Mouse (Mus musculus) intestine, embryonic 15.5 days (tissue): ENCODE data around the gene Pcdh9. TPM values are rescaled to one million over a fixed set of nuclear protein-coding genes. Genes with fewer than 3 reads are reported as not detected.

ENCODE experiments used
- ATAC-seq: fragments of 200-750 bp; cut with Nextera tagmentation; 2 replicates; pipeline ENCODE4 v1.8.0; 2017; ENCODE audit warnings: moderate TSS enrichment, moderate library complexity
- H3K27ac ChIP-seq: fragments of 300-500 bp; sonication (generic); 2 replicates; pipeline ENCODE4 v1.5.1; 2015; ENCODE audit warnings: mild to moderate bottlenecking, inconsistent platforms
- H3K27me3 ChIP-seq: fragments of 300-500 bp; sonication (generic); replicated peaks from 2 replicates; pipeline ENCODE4 v1.6.1; 2015; ENCODE audit warnings: inconsistent platforms
- H3K36me3 ChIP-seq: fragments of 300-500 bp; sonication (generic); 2 replicates; pipeline ENCODE4 v1.6.1; 2015; ENCODE audit warnings: inconsistent platforms
- H3K4me1 ChIP-seq: fragments of 300-500 bp; sonication (generic); replicated peaks from 2 replicates; pipeline ENCODE4 v1.6.1; 2015; ENCODE audit warnings: inconsistent platforms
- H3K4me2 ChIP-seq: fragments of 300-500 bp; sonication (generic); replicated peaks from 2 replicates; pipeline ENCODE4 v1.6.1; 2015; ENCODE audit warnings: mild to moderate bottlenecking, inconsistent platforms
- H3K4me3 ChIP-seq: fragments of 300-500 bp; sonication (generic); replicated peaks from 2 replicates; pipeline ENCODE4 v1.5.1; 2015; ENCODE audit warnings: inconsistent platforms
- H3K9ac ChIP-seq: fragments of 300-500 bp; sonication (generic); 2 replicates; pipeline ENCODE4 v1.6.1; 2015; ENCODE audit warnings: inconsistent platforms
- H3K9me3 ChIP-seq: fragments of 300-500 bp; sonication (generic); 2 replicates; pipeline ENCODE4 v1.6.1; 2016; ENCODE audit warnings: inconsistent platforms
- WGBS: fragments of 180-500 bp; shearing (Covaris S2); methylation state at CpG from one replicate; pipeline ENCODE4 v1.1.7; 2015; 5-methylcytosine and 5-hydroxymethylcytosine counted together
- polyA plus RNA-seq: library from polyadenylated mRNA; unstranded; fragments of >200 nt; fragmentation: Nextera tagmentation; extraction: Ambion mirVana; gene quantifications from 2 replicates; pipeline ENCODE4 v1.2.1, GENCODE M21; 2015

Gene Pcdh9
- polyA plus RNA-seq, 1 experiment from 2014 or later, result 15.6 TPM

GRCm38 (mm10) chr14:93762855-93763254 lies 127.6 kb downstream of the Pcdh9 start:
- H3K4me1 ChIP-seq, result no peaks in the 10 kb centered on the region
- H3K4me2 ChIP-seq, result no peak overlapping the region
- no peaks in the 10 kb centered on the region for H3K9me3 ChIP-seq
- H3K27me3 ChIP-seq, result no peaks in the 10 kb centered on the region
- no peak overlapping the region for H3K4me3 ChIP-seq
- WGBS, result 83% methylated on average over 2 of the region's 2 CpGs
- H3K9ac ChIP-seq, result no peak overlapping the region
- ATAC-seq, result no peak
- no peak overlapping the region for H3K27ac ChIP-seq
- no peaks in the 10 kb centered on the region for H3K36me3 ChIP-seq

DNA sequence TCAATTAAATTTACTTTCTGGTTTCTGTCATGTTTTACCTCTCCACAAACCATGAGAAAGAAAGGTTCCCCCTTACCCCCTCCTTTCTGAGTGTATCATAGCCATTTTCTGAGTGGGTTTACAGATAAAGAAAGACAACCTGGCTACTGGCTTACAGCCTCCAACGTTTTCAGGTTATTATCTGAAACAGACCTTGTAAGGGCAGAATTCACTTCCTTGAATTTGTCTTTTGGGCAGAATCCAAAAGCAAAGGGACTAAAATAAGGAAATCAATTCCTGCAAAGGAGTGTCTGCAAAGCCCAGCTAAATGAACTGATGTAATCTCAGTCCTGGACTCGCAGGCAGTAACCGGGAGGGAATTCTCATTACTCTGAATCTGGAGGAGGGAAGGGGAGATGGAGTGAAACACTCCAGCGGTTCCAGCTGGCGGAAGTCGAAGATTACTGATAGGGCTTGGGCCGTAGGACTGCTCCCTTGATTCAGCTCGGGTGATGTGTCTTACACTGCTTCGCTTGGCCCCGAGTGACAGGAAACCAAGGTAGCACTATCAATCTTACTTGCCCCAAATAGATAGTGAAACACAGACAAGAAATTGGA lies 156.3 kb downstream of the Pcdh9 start:
- Histone ChIP-seq H3K36me3 (no peaks in the 10 kb centered on the region), H3K4me3 (no peak overlapping the region), H3K4me2 (no peak overlapping the region), H3K27me3 (no peaks in the 10 kb centered on the region), H3K9ac (no peak overlapping the region), H3K4me1 (no peaks in the 10 kb centered on the region), H3K9me3 (no peaks in the 10 kb centered on the region), H3K27ac (no peak overlapping the region)
- 41% methylated on average over 10 of the region's 10 CpGs for WGBS
- peak; percentile 31; the same call in 1 of the 2 replicates for ATAC-seq

- Histone ChIP-seq H3K4me2 (no peak overlapping the region), H3K4me3 (no peak overlapping the region), H3K4me1 (no peaks in the 10 kb centered on the region), H3K9ac (no peak overlapping the region), H3K9me3 (no peaks in the 10 kb centered on the region), H3K27ac (no peak overlapping the region), H3K27me3 (no peaks in the 10 kb centered on the region), H3K36me3 (no peaks in the 10 kb centered on the region)
- 35% methylated on average over 1 of the region's 1 CpGs for WGBS
- no peak for ATAC-seq
These were observed 164.7 kb downstream of the Pcdh9 start for GRCm38 (mm10) chr14:93725798-93726197.

GRCm38 (mm10) chr14:93719208-93719607 lies 171.3 kb downstream of the Pcdh9 start:
- Histone ChIP-seq H3K4me2 (no peak overlapping the region), H3K27me3 (no peaks in the 10 kb centered on the region), H3K27ac (no peak overlapping the region), H3K4me1 (no peaks in the 10 kb centered on the region), H3K9me3 (no peaks in the 10 kb centered on the region), H3K36me3 (no peaks in the 10 kb centered on the region), H3K4me3 (no peak overlapping the region), H3K9ac (no peak overlapping the region)
- ATAC-seq, result no peak
- WGBS, result 63% methylated on average over 1 of the region's 1 CpGs

- Histone ChIP-seq H3K27ac (no peak overlapping the region), H3K27me3 (no peaks in the 10 kb centered on the region), H3K9me3 (no peaks in the 10 kb centered on the region), H3K36me3 (no peaks in the 10 kb centered on the region), H3K4me1 (no peaks in the 10 kb centered on the region), H3K4me2 (no peak overlapping the region), H3K4me3 (no peak overlapping the region), H3K9ac (no peak overlapping the region)
- ATAC-seq, result no peak
- WGBS, result 61% methylated on average over 12 of the region's 12 CpGs
These were observed 177.1 kb downstream of the Pcdh9 start for GRCm38 (mm10) chr14:93713250-93713935.

- Histone ChIP-seq H3K27me3 (no peaks in the 10 kb centered on the region), H3K4me2 (no peak overlapping the region), H3K36me3 (no peaks in the 10 kb centered on the region), H3K9me3 (no peaks in the 10 kb centered on the region), H3K4me3 (no peak overlapping the region), H3K27ac (no peak overlapping the region), H3K9ac (no peak overlapping the region), H3K4me1 (no peaks in the 10 kb centered on the region)
- WGBS, result 61% methylated on average over 3 of the region's 3 CpGs
- ATAC-seq, result no peak
These were observed 181.8 kb downstream of the Pcdh9 start for GRCm38 (mm10) chr14:93708651-93709050.

GRCm38 (mm10) chr14:93701385-93702101 lies 188.9 kb downstream of the Pcdh9 start:
- no peak for ATAC-seq
- Histone ChIP-seq H3K9ac (no peak overlapping the region), H3K4me2 (no peak overlapping the region), H3K9me3 (no peaks in the 10 kb centered on the region), H3K27ac (no peak overlapping the region), H3K4me1 (no peaks in the 10 kb centered on the region), H3K36me3 (no peaks in the 10 kb centered on the region), H3K27me3 (no peaks in the 10 kb centered on the region), H3K4me3 (no peak overlapping the region)
- WGBS, result 59% methylated on average over 12 of the region's 12 CpGs

- no peaks in the 10 kb centered on the region for H3K27me3 ChIP-seq
- no peaks in the 10 kb centered on the region for H3K36me3 ChIP-seq
- no peak overlapping the region for H3K4me2 ChIP-seq
- ATAC-seq, result no peak
- H3K9ac ChIP-seq, result no peak overlapping the region
- no peaks in the 10 kb centered on the region for H3K4me1 ChIP-seq
- H3K9me3 ChIP-seq, result no peaks in the 10 kb centered on the region
- no peak overlapping the region for H3K4me3 ChIP-seq
- WGBS, result 67% methylated on average over 1 of the region's 1 CpGs
- no peak overlapping the region for H3K27ac ChIP-seq
These were observed 189.6 kb downstream of the Pcdh9 start for GRCm38 (mm10) chr14:93700916-93701315.

DNA sequence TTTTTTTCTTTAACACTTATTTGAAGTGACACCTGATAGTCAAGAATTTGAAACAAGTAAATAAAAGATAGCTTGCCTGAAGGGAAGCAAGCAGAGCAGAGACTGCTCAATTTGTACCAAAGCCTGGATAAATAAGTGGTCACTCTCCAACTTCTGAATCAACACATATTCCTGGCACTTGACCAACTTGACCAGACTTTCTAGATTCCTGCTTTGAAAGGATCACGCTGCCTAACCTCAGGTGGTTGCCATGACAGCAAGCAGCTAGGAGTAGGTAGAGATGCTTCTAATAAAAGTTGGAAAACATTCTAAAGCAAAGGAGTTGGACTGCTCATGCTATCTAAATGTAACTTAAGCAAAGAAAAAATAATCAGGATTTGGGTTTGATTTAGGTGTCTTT lies 205.8 kb downstream of the Pcdh9 start:
- no peak overlapping the region for H3K4me2 ChIP-seq
- H3K9ac ChIP-seq, result no peak overlapping the region
- WGBS, result 26% methylated on average over 1 of the region's 1 CpGs
- H3K4me3 ChIP-seq, result no peak overlapping the region
- H3K36me3 ChIP-seq, result no peaks in the 10 kb centered on the region
- no peak overlapping the region for H3K27ac ChIP-seq
- no peaks in the 10 kb centered on the region for H3K4me1 ChIP-seq
- no peaks in the 10 kb centered on the region for H3K9me3 ChIP-seq
- no peaks in the 10 kb centered on the region for H3K27me3 ChIP-seq
- ATAC-seq, result no peak

- Histone ChIP-seq H3K4me1 (no peaks in the 10 kb centered on the region), H3K9me3 (no peaks in the 10 kb centered on the region), H3K4me2 (no peak overlapping the region), H3K27ac (no peak overlapping the region), H3K36me3 (no peaks in the 10 kb centered on the region), H3K27me3 (no peaks in the 10 kb centered on the region), H3K9ac (no peak overlapping the region), H3K4me3 (no peak overlapping the region)
- WGBS, result 88% methylated on average over 5 of the region's 5 CpGs
- ATAC-seq, result no peak
These were observed 215.0 kb downstream of the Pcdh9 start for GRCm38 (mm10) chr14:93675273-93676068.

DNA sequence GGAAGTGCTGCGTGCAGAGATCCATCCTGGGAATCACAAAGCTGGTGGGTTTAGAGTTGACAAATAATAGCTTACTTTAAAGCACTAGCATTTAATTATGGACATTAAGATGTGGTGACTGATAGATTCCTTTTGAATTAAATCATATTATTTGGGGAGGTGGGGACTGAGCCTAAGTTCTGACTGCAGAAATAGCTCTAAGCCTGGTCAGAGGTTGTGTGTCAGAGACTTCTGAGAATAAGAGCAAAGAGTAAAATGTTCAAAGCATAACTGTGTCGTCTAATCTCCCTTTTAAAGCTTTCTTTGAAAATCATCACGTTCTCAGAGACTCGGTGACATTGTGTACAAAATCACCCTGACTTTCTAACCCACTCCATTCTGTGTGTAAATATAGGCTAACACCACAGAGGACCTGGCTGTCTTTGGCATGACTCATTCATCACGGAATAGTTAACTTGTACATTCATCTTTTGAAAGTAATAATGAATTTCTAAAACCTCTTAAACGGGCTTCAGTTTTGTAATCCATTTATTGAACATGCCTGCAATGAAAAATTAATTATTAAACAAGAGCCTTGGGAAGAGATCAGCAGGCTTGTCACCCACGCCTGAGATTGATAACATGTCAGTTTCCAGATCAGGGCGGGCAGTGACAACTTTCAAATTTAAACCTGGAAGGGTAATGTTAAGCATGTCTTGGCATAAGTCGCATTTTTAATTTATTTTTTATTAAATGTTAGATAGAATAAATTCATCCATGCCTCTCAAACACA lies 236.3 kb downstream of the Pcdh9 start:
- Histone ChIP-seq H3K4me1 (no peaks in the 10 kb centered on the region), H3K27me3 (no peaks in the 10 kb centered on the region), H3K9ac (no peak overlapping the region), H3K9me3 (no peaks in the 10 kb centered on the region), H3K4me3 (no peak overlapping the region), H3K27ac (no peak overlapping the region), H3K36me3 (no peaks in the 10 kb centered on the region), H3K4me2 (no peak overlapping the region)
- ATAC-seq, result peak; percentile 88
- 43% methylated on average over 9 of the region's 9 CpGs for WGBS

- Histone ChIP-seq H3K27me3 (no peaks in the 10 kb centered on the region), H3K9ac (no peak overlapping the region)
These were observed 263.2 kb downstream of the Pcdh9 start for GRCm38 (mm10) chr14:93627241-93627640.

More at GRCm38 (mm10) chr14:93627241-93627640, 263.2 kb downstream of the Pcdh9 start:
- no peak overlapping the region for H3K4me2 ChIP-seq
- 72% methylated on average over 2 of the region's 2 CpGs for WGBS
- H3K27ac ChIP-seq, result no peak overlapping the region
- no peaks in the 10 kb centered on the region for H3K4me1 ChIP-seq
- no peak overlapping the region for H3K4me3 ChIP-seq
- H3K9me3 ChIP-seq, result no peaks in the 10 kb centered on the region
- no peaks in the 10 kb centered on the region for H3K36me3 ChIP-seq
- ATAC-seq, result no peak
